ENCODE assay signal across 9 mouse cellular contexts in genomic region chr14:48985673-48986072, GRCm38 (mm10).
A peak's percentile ranks its signal among the peaks of the same experiment; 100 is the strongest.
DNase-seq lines count a peak whose midpoint lies in the region; ATAC-seq and TF ChIP-seq lines count a peak whose summit lies in the region.
"Had no signal": no experiment of that assay in that cellular context is flagged by ENCODE, and none has a peak within 500 bp of the region (broad histone marks: within the 10 kb centered on the region; RNA-seq: fewer than 3 reads in every experiment).

No protein-coding gene starts in this region.

- no peak overlapping the region for H3K4me2 ChIP-seq in heart, postnatal 0 days (ENCODE audit: low read depth, low read length)
- H3K4me2 ChIP-seq in heart, embryonic 11.5 days = no peak overlapping the region

- H3K9me3 ChIP-seq in heart, postnatal 0 days (replicated peaks; ENCODE audit: control insufficient read depth, low read length) = no peaks in the 10 kb centered on the region
- H3K9me3 ChIP-seq in heart, embryonic 11.5 days (replicated peaks; ENCODE audit: control insufficient read depth, low read length) = no peaks in the 10 kb centered on the region
- no peaks in the 10 kb centered on the region for H3K9me3 ChIP-seq in embryonic facial prominence, embryonic 10.5 days
- H3K9me3 ChIP-seq: G1E had no signal

- H3K4me3 ChIP-seq in heart, postnatal 0 days (ENCODE audit: low read depth, low read length) = no peak overlapping the region
- no peak overlapping the region for H3K4me3 ChIP-seq in heart, embryonic 11.5 days (ENCODE audit: low read depth, low read length)
- H3K4me3 ChIP-seq in embryonic facial prominence, embryonic 10.5 days = no peak overlapping the region

- peak; percentile 49 for TF ChIP-seq CTCF in heart, postnatal 0 days (IDR thresholded peaks at IDR 0.05; ENCODE audit: low read depth)

- no peak for DNase-seq in heart, postnatal 0 days (ENCODE audit: low spot score)
- peak; percentile 11 for DNase-seq in thymus, postnatal 14 days
- no peak for DNase-seq in thymus, postnatal 25 days
- DNase-seq in embryonic facial prominence, embryonic 10.5 days (ENCODE audit: low spot score) = peak; percentile 55
- peak; percentile 47 to 64 for DNase-seq in layer of hippocampus, adult 18-20 months (ENCODE audit: low spot score in 2 of 2)
- peak; percentile 40 to 51 for DNase-seq in right cerebral cortex, adult 2 months (ENCODE audit: low spot score in 2 of 2)
- no peak for DNase-seq in gastrocnemius, postnatal 25 days

- peak; percentile 60; the same call in 1 of the 2 replicates for ATAC-seq in heart, postnatal 0 days (ENCODE audit: insufficient read depth, low read depth)
- ATAC-seq in heart, embryonic 11.5 days (replicated peaks; ENCODE audit: insufficient number of reproducible peaks, low FRiP score, low TSS enrichment) = no peak

- H3K27ac ChIP-seq in heart, postnatal 0 days (ENCODE audit: low read depth) = no peak overlapping the region
- H3K27ac ChIP-seq in heart, embryonic 11.5 days (ENCODE audit: low read depth, low read length) = no peak overlapping the region
- H3K27ac ChIP-seq in embryonic facial prominence, embryonic 10.5 days (replicated peaks) = no peak overlapping the region

- no peaks in the 10 kb centered on the region for H3K27me3 ChIP-seq in heart, postnatal 0 days (ENCODE audit: control insufficient read depth, insufficient read depth, low read length)
- H3K27me3 ChIP-seq in heart, embryonic 11.5 days (ENCODE audit: control insufficient read depth, insufficient read depth, low read length) = no peaks in the 10 kb centered on the region
- peaks cover 8% of the 10 kb centered on the region for H3K27me3 ChIP-seq in embryonic facial prominence, embryonic 10.5 days (replicated peaks; ENCODE audit: low read depth, poor library complexity, severe bottlenecking)

- H3K4me1 ChIP-seq in heart, postnatal 0 days (ENCODE audit: control insufficient read depth, insufficient read depth) = no peaks in the 10 kb centered on the region
- no peaks in the 10 kb centered on the region for H3K4me1 ChIP-seq in heart, embryonic 11.5 days (ENCODE audit: control insufficient read depth, insufficient read depth, low read length)
- H3K4me1 ChIP-seq in embryonic facial prominence, embryonic 10.5 days = peaks cover 6% of the 10 kb centered on the region; the same call in 1 of the 2 replicates

- TF ChIP-seq EP300 in heart, postnatal 0 days (IDR thresholded peaks at IDR 0.05; ENCODE audit: low read depth) = no peak

- H3K36me3 ChIP-seq in heart, postnatal 0 days (replicated peaks; ENCODE audit: control insufficient read depth, insufficient read depth, low read length) = no peaks in the 10 kb centered on the region
- H3K36me3 ChIP-seq in heart, embryonic 11.5 days (ENCODE audit: control insufficient read depth, insufficient read depth, low read length) = no peaks in the 10 kb centered on the region
- H3K36me3 ChIP-seq in embryonic facial prominence, embryonic 10.5 days (replicated peaks) = no peaks in the 10 kb centered on the region
- H3K36me3 ChIP-seq: G1E had no signal

- H3K9ac ChIP-seq in heart, postnatal 0 days (replicated peaks; ENCODE audit: low read depth, low read length) = no peak overlapping the region
- H3K9ac ChIP-seq in heart, embryonic 11.5 days (ENCODE audit: low read depth, low read length) = no peak overlapping the region

- 40% methylated on average over 10 of the region's 10 CpGs for WGBS in heart, postnatal 0 days
- WGBS in heart, embryonic 11.5 days (ENCODE audit: insufficient replicate concordance) = 40% methylated on average over 10 of the region's 10 CpGs
- 43% methylated on average over 10 of the region's 10 CpGs for WGBS in embryonic facial prominence, embryonic 10.5 days

Comparison
In these comparisons a context has a peak if more than half of its experiments do, and no peak if none do; other contexts are left out.
1. DNase-seq: peak in thymus, postnatal 14 days (single experiment), embryonic facial prominence, embryonic 10.5 days (single experiment), layer of hippocampus, adult 18-20 months (2 of 2) and right cerebral cortex, adult 2 months (2 of 2); none in heart, postnatal 0 days (single experiment), thymus, postnatal 25 days (single experiment) and gastrocnemius, postnatal 25 days (single experiment).